Mouse (Mus musculus): ENCODE data around the gene Ch25h.

The Ch25h gene

DNA sequence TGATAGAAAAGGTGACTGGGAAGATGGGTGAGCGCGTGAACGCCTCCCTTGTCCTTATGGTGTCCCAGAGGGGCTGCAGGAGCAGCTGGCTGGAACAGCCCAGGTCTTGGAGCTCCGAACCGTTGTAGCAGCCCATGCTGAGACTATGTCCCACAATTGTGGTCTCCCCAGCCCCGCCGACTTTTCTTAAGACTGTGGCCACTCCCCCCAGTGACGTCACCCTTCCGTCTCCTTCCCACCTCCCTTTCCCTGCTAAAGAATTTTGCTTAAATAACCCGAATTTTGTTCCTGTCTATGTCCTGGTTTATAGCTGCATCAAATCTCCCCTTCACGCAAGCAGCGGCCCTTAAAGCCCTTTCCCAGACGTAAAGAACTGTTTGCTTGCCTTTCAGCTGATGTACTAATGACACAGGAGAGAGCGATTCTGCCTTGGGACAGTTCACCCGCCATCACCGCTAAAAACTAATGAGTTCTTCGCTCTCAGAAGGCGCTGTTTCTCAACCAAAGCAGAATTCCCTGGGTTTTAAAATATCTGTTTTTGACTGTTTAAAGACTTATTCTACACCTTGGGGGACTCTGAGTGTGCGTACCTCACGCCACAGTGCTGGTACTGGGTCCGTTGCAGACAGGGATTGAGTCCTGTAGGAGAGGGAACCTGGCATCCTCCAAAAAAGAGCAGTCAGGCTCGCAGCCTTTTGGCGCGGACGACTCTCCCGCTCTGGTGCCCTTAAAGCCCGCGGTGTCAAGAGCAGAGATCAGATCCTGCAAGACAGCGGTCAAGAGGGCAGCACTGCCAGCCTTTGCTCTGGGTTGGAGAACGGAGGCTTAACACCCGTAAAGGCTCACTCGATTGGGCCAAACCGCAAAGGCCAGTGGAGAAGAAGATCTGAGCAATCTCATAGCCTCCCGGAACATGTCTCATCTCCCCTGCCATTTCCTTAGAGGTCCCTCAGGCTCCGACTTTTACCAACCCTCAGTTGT, at the start of gene Ch25h:
Ch25h (minus strand) TSS at position 174 of the 981 bp plus-strand sequence.
- DNase-seq: peak; percentile 70

DNA sequence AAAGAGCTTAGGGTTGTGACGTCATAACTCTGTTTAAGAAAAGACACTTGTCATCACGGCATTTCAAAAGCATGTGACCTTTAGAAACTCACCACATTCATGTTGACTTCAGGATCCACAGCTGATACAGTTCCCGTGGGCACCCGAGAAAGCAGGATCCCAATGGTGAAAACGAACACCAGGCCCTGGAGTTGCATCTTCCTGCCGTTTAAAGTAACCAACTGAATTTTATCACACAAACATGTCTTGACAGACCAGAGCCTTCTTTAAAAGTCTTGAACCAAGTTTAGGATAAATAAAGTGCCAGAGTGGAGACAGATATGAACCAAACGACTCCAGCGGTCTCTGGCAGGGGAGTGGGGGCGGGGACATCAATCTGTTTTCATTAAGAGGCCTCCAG, 49.7 kb upstream of the Ch25h start:
- DNase-seq: no peak

DNA sequence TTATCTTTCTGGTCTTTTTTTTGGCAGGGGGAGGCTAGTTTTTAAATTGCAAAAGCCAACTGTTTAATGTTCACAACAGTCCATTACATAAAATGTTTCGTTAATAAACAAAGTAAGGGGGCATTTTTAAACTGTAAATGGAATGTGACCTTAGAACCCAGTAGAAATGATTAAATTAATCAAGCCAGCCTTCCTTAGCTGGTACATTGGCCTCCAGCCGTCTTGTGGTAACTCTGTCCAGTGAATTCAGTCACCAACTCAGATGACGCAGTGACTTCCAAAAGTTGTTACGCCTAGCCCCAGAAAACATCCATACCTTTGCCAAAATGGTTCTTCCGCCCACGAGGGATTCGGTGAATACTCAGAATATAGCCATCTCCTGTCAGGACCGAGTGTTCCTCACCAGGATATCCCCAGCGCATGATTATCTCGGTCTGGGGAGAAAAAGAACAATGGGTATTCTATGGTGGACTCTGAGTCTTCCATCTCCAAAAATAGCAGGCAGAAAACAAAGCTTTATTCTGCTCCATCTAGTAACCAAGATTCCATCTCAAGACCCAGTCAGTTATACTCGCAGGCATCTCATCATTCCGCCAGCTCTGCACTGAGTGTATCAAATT, 48.3 kb upstream of the Ch25h start:
- no peak for DNase-seq

DNA sequence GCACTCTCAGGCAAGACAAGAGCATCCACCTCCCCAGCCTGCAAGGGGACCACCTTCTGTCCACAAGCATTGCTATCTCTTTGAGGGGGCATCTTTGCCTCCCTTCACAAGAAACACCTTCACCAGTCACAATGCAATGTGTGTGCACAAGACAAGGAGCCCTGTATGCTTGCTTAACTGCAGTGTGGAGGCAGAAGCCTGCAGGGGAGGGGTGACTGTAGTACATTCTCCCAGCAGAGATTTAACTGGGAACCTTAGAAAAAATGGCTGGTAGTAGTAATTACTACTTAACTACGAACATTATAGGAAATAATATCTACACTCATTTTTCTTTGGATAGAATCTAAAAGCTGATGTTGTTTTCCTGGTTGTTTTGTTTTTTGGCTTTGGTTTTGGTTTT, 47.0 kb upstream of the Ch25h start:
- no peak for DNase-seq

DNA sequence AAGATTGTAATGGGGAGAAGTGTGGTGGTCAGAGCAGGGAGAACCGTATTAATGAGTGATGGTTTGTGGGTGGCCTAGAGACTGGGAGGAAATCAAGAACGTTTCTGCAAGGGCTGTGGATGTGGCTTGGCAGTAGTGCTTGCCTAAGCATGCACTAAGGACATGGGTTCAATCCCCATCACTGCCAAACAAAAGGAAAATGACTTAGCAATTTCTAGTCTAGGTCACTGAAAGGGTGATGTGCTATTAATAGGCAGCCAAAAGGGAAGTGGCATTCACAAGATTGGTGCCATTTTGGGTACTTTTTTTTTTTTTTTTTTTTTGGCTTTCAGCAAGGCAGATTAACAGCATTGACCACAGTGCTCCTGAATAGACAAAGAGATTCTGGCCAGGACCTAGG, 46.4 kb upstream of the Ch25h start:
- DNase-seq: no peak

DNA sequence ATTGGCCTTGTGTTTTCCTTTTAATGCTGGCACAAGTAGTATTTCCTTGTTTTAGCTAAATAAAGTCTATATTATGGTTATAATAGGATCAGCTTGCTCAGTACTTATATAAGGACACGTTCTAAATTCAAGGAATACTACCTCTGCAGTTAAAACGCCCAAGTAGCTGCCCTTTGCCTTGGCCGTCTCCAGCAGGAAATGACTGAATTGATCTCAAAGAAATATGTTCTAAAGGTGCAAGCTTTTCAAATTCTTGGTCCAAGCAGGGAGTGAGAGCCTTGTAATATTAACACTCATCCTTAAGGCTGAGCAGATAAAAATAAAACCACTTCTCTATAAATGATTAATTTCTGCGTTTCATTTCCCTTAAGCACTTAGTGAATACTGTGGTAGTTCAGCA, 45.1 kb upstream of the Ch25h start:
- DNase-seq: no peak

DNA sequence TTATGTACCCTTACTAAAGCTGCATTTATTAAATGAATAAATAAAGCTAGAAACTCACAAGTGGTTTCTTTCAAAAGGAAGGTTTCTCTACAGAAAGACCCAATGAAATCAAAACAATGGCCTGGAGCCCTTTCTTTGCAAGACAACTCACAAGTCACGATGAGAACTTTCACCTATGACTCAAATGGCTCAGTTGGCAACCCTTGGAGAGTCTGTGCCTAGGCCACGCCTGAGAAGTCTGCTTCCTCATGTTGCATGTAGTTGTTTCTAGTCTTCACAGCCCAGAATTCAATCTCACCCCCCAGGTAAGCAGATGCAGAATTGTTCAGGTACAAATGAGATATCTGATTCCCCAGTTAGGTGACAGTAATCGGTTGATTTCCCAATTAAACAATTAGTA, 44.7 kb upstream of the Ch25h start:
- no peak for DNase-seq

DNA sequence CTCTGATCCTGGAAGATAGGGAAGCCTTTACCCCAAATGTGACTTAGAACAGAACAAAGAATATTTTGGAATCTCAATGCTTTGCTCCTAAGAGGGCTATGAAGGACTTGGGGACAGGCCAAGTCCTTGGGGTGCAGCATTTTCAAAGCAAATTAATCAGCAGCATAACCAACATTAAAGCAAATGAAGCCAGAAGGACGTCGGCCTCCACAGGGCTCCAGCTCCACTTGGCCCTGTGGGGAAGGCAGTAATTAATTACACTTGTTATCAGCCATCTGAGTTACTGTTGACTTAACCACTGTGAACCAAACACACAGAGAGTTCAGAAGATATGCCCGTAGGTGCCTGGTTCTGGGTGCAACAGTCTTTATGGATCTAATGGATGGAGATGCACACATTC, 43.8 kb upstream of the Ch25h start:
- no peak for DNase-seq

DNA sequence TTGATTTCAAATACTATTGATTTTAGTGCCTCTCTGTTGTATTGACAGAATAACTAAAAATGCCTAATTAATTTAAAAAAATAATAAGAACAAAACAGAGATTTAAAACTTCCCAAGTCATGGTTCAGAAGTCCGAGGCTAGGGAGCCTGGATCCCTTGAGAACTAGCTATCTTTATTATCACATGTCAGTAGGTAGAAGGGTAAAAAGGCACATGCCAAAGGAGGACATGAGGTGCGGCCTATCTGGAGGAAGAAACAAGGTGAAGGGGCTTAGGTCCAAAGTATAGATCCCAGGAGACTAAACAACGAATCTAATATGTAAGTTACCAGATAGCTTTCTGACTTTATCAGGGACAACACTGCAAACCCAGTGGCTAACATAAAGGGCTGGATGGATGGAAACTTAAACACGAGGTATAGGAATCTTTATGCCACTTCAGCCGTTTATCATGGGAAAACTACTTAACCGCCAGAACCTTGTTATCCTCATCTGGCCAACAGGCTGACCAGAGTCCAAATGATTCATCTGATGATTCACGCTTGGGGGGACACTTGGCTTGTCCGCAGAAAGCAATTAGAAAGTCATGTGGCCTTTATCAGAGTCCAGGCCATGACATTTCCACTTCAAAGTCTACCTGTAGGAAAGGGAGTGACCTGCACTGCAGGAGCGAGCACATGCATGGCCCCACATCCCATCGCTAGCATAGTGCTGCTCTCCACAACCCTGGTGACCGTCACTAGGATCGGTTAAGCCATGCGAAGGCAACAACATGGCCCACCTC, 43.0 kb upstream of the Ch25h start:
- no peak for DNase-seq

DNA sequence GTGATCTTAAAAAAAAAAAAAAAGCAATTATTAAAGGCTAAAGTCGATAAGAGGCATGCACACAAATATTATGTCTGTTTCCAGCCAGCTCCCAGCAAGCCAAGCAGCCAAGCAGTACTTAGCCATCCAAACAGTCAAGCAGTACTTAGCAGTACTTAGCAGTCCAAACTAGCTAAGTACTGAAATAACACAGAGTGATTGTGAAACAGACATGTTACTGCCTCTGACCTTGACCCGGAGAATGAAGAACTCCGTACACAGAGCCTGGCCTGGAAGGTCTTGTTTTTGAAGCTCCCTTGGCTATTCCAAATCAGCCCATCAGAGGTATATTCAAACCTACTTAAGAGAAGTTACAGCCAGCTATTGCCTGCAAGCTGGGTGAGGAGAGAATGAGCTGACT, 42.2 kb upstream of the Ch25h start:
- DNase-seq: no peak

DNA sequence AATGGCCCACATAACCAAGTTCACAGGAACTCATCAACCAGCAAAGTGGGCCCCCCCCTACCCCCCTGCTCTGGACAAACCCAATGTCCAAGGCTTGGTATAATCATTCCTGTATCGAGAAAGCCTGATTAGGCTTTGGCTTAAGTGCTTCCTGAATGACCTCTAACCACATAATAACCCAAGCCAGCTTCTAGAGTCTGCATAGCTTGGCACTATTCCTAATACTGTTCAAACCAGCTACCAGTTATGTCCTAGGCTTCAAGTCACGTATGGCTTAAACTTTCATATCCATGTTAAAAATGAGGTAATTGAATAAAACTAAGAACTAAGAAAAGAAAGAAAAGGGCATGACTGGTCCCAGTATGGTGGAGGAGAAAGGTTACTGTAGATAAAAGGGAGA, 41.4 kb upstream of the Ch25h start:
- no peak for DNase-seq

DNA sequence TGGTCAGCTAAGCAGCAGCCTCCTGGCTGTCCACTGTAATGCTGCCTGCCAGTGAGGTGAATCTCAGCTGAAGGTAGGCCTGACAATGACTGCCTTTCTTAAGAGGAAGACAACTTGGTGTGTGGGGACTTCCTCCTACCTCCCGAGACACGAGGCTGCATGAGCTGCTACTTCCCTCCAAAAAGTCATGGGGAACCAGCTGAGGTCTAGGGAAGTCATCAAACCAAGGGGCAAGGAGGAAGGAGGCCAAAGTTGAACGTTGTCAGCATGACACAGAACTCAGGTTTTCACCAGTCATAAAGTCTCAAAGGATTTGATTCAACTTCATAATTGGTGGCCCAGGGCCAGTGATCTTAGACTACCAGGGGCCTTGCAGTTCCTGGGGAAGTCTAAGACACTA, 40.7 kb upstream of the Ch25h start:
- peak; percentile 38 for DNase-seq

DNA sequence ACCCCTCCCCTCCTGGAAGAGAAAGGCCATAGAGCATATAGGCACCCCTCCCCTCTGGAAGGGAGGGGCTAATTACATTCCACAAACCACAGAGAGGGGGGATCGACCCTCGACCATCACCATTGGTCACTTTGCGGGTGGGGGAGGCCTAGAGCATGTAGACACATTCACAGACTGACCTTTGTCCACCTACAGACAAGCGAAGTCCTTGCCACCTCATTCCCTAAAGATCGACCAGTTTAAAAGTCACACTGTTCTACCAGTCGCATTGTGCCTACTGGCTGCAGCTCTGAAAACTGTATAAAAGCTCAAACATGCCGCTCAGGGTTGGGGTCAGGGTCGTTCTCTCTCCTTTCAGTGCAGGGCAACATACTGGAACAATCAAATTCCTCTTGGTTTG, 36.6 kb upstream of the Ch25h start:
- peak; percentile 37 for DNase-seq

DNA sequence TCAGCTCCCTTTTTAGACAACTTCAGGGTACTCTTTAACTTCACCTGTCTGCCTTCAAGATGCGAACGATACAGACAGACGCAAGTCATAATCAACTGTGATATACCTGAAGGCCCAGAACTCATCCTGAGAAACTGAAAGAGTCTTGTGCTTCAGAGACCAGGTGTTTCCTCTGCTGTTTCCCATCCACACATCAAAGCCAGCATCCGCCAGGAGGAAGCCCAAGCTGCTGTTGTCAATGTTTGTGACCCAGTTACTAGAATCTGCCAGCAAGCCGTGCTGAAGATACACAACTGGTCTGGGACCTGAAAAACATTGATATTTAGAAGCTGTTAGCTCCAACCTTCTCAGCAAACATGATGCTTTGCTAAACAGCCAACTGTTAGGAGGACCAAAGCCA, 35.8 kb upstream of the Ch25h start:
- DNase-seq: peak; percentile 83

DNA sequence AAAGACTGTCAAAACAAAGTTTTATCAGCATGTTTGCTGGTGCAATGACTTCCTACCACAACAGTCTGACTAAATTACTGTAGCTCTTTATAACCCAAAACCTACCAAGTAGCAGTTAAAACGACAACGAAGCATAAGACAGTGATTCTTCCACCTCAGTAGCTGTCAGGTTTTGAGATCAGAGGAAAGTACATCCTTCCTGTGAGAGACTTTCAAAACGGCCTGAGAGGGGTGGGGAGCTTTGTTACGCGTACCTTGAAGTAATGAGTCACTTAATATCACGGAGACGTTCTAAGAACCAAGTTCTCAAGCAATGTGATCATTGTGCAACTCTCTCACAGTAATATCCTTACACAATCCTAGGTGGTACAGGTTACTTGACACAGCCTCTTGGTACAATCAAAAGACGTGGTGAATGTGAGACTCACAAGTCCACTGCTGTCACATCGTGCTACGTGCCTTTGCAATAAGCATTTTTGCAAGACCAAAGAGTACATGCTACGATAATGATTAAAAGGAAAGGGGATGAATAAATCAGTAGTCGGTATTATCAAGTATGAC, 30.3 kb upstream of the Ch25h start:
- DNase-seq: peak; percentile 40

DNA sequence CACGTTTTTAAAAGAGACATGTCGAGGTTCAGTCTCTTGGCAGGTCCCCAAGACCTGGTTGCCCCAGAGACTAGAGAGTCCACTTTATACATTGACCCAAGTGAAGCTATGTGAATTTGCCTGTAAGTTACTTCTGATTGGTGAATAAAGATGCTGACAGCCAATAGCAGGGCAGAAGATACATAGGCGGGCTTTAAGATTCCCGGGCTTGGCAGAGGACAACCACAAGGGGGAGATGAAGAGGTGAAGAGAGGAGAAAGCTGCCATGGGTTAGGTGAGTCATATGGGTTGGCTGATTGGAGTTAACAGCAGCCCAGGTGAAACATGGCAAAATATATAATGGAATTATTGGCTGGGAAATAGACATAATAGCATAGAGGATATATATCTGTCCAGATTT, 25.8 kb upstream of the Ch25h start:
- peak; percentile 91 for DNase-seq

DNA sequence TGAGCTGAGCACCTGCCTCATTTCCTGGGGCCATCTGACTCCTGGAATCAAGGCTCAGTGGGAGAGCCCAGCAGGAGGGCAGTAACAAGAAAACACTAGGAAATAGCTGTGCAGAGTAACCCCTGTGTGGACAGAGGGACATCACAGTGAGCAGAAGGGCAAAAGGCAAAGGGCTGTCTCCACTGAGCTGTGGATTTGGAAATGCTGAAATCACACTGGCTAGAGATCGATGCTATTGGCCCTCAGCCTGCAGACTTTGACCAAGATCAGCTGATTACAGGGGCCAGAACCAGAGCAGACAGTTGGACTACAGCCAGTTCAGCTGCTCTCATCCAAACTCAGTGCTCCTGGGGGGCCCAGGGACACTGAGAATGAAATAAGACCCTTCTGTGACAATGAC, 21.4 kb upstream of the Ch25h start:
- DNase-seq: no peak

DNA sequence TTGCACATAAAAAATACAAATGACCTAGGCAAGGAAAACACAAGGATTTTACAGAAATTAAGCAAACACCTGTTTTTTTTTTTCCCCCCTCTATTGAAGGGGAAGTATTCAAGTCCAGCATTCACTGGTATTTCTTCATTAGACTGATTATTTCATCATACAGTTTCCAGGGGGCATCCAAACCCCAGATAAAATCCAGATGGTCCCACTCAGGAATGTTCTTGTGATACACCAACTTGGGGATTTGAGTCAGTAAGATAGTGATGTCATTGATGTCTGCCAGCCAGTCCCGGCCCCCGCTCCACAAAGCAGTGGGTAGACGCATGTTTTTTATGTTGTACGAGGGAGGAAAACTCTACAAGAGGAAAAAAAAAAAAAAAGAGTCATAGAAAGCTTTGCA, 18.9 kb upstream of the Ch25h start:
- no peak for DNase-seq

DNA sequence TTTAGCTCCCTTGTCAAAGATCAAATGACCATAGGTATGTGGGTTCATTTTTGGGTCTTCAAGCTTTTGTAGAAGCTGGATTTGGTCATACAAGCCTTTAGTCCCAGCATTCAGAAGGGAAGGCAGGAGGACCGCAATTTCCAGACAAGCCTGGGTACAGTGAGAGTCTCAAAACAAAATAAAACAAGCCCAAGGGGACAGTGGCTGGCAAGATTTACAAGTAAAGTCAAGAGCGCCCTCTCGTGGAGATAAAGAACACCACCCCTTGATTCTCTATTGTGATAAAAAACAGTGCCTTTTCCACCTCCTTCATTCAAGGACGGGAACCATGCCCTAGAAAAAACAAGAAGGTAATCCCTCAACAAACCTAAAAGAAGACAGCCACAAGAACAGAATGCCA, 8.6 kb upstream of the Ch25h start:
- DNase-seq: peak; percentile 42

DNA sequence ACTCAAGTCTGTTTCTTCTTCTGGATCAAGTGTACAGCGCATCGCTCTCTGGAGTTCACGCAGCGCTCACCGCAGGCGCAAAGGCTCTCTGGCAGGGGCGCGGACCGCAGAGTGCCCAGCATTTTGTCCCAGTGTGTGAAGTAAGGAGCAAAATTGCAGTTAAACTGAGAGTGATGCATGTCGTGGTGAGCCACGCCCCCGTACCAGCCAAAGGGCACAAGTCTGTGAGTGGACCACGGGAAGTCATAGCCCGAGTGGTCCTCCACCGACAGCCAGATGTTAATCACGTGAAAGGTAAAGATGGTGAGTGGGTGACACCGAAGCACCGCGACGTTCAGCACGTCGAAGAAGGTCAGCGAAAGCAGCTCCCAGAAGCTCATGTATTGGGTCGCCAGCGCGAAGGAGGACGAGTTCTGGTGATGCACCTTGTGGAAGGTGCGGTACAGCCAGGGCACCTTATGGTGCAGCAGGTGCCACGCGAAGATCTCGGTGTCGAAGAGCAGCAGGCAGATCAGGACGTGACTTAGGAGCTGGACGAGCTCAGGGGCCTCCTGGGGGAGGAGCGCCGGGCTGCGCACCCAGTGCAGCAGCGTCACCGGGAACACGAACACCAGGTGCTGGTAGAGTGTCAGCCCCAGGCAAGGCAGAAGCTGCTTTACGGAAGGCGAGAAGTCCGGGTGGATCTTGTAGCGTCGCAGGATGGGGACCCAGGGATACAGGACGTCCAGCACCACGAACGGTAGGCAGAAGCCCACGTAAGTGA, 555 bp downstream of the Ch25h start:
- DNase-seq: peak; percentile 40

DNA sequence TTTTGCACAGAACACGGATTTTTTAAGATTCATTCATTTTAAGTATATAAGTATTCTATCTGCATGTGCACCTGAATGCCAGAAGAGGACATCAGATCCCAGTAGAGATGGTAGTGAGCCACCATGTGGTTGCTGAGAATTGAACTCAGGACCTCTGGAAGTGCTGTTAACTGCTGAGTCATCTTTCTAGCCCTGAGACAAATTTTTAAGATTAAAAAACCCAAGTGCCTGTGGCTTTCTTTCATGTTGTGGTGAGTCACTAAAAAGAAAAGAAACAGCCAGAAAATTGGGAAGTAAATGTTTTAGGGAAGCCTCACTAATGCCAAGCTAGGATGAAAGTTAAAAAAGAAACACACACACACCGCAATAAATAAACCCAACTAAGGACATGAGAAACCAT, 3.3 kb downstream of the Ch25h start:
- no peak for DNase-seq

DNA sequence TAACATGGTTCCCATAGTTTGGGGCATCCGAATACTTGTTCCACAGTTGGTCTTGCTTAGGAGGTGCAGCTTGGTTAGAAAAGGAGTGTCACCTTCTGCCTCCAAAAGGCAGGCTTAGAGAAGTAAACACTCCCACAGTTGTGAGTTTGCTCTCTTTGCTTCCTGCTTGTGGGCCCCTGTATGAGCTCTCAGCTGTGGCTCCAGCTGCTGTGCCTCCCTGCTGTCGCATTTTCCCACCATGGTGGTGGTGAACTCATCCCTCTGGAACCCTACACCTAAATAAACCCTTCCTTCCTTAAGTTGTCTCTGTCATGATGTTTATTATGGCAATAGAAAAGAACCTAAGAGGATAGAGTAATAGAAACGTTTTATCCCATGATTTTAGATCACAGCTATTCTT, 6.2 kb downstream of the Ch25h start:
- DNase-seq: no peak

DNA sequence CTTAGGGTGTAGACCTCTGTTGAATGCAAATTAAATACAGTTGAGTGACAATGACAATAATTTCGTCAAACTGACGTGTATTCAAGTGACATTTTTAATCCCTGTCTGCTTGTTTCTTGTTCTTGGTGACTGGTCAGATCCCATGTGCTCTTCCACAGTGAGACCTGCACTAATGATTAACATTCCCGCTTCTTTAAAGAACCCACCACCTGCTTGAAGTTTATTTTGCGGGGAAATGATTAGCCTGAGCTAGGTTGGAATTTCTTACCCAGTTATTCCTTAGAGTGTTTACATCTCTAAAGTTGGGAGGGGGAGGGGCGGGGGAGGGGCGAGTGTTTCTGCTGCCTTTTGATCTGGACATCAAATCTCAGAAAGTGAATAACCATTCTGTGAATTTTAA, 6.7 kb downstream of the Ch25h start:
- no peak for DNase-seq

All from thymus, postnatal 25 days (tissue).